Mouse (Mus musculus): Measurements from ENCODE around the gene Tead4.

GRCm38 (mm10) chr6:128341956-128342723 is 41.5 kb upstream of the Tead4 start:
- TF ChIP-seq CTCF (IDR thresholded peaks at IDR 0.05; ENCODE audit: control insufficient read depth, insufficient read depth, insufficient read length) = no peak
- no peak for TF ChIP-seq USF1 (IDR thresholded peaks at IDR 0.05; ENCODE audit: low read depth)
- no peak for TF ChIP-seq MAX (IDR thresholded peaks at IDR 0.05)
- no peak for TF ChIP-seq MYOG (IDR thresholded peaks at IDR 0.05; ENCODE audit: control insufficient read depth, extremely low read depth, insufficient read length)
- no peak for TF ChIP-seq MYOD1 (IDR thresholded peaks at IDR 0.05; ENCODE audit: control insufficient read depth, insufficient read length, low read depth)
- no peak for TF ChIP-seq CEBPB (IDR thresholded peaks at IDR 0.05; ENCODE audit: low read depth)
- TF ChIP-seq FOSL1 (IDR thresholded peaks at IDR 0.05; ENCODE audit: insufficient read depth, low read length, poor library complexity, severe bottlenecking) = no peak

Measured in C2C12 (cell line).